Mouse (Mus musculus): Measurements from ENCODE around the gene Nln.
A peak's percentile ranks its signal among the peaks of the same experiment; 100 is the strongest.

Gene Nln

GRCm38 (mm10) chr13:104041481-104041880 lies 67.9 kb downstream of the Nln start:
- no peak for DNase-seq (ENCODE audit: low spot score)

- no peak for DNase-seq (ENCODE audit: low spot score)
Measured at GRCm38 (mm10) chr13:104040950-104041349, 68.5 kb downstream of the Nln start.

GRCm38 (mm10) chr13:104039861-104040260 lies 69.6 kb downstream of the Nln start:
- DNase-seq (ENCODE audit: low spot score), result no peak

GRCm38 (mm10) chr13:104038891-104039290 lies 70.5 kb downstream of the Nln start:
- DNase-seq (ENCODE audit: low spot score), result no peak

- no peak for DNase-seq (ENCODE audit: low spot score)
Measured at GRCm38 (mm10) chr13:104038358-104038757, 71.1 kb downstream of the Nln start.

GRCm38 (mm10) chr13:104037531-104038290 lies 71.7 kb downstream of the Nln start:
- no peak for DNase-seq (ENCODE audit: low spot score)

GRCm38 (mm10) chr13:104036494-104037290 lies 72.7 kb downstream of the Nln start:
- DNase-seq (ENCODE audit: low spot score), result peak; percentile 46

- no peak for DNase-seq (ENCODE audit: low spot score)
Measured at GRCm38 (mm10) chr13:104035651-104036050, 73.8 kb downstream of the Nln start.

GRCm38 (mm10) chr13:104034854-104035253 lies 74.6 kb downstream of the Nln start:
- no peak for DNase-seq (ENCODE audit: low spot score)

- DNase-seq (ENCODE audit: low spot score), result no peak
Measured at GRCm38 (mm10) chr13:104032620-104033133, 76.7 kb downstream of the Nln start.

GRCm38 (mm10) chr13:104031821-104032331 lies 77.5 kb downstream of the Nln start:
- DNase-seq (ENCODE audit: low spot score), result no peak

- DNase-seq (ENCODE audit: low spot score), result no peak
Measured at GRCm38 (mm10) chr13:104030956-104031355, 78.5 kb downstream of the Nln start.

- no peak for DNase-seq (ENCODE audit: low spot score)
Measured at GRCm38 (mm10) chr13:104029511-104029910, 79.9 kb downstream of the Nln start.

GRCm38 (mm10) chr13:104029089-104029488 lies 80.3 kb downstream of the Nln start:
- DNase-seq (ENCODE audit: low spot score), result no peak

- DNase-seq (ENCODE audit: low spot score), result no peak
Measured at GRCm38 (mm10) chr13:104026525-104026924, 82.9 kb downstream of the Nln start.

GRCm38 (mm10) chr13:104025710-104025995 lies 83.8 kb downstream of the Nln start:
- no peak for DNase-seq (ENCODE audit: low spot score)

GRCm38 (mm10) chr13:104024856-104025709 lies 84.3 kb downstream of the Nln start:
- no peak for DNase-seq (ENCODE audit: low spot score)

- no peak for DNase-seq (ENCODE audit: low spot score)
Measured at GRCm38 (mm10) chr13:104024275-104024674, 85.1 kb downstream of the Nln start.

- DNase-seq (ENCODE audit: low spot score), result no peak
Measured at GRCm38 (mm10) chr13:104023356-104023911, 86.0 kb downstream of the Nln start.

- DNase-seq (ENCODE audit: low spot score), result no peak
Measured at GRCm38 (mm10) chr13:104018466-104019076, 90.8 kb downstream of the Nln start.

Measured in testis, postnatal 14 days (tissue).